ENCODE assay signal across 10 mouse cellular contexts in genomic region chr3:122421802-122422201, GRCm38 (mm10).
DNase-seq lines count a peak whose midpoint lies in the region; ATAC-seq lines count a peak whose summit lies in the region.
"Had no signal": no experiment of that assay in that cellular context is flagged by ENCODE, and none has a peak within 500 bp of the region (broad histone marks: within the 10 kb centered on the region; RNA-seq: fewer than 3 reads in every experiment).

No protein-coding gene starts in this region.

- H3K4me3 ChIP-seq in limb, embryonic 13.5 days = 0 out of 2 replicates have a peak overlapping the region, but pooled peaks have one; percentile 0
- H3K4me3 ChIP-seq in limb, embryonic 10.5 days = no peak overlapping the region
- no peak overlapping the region for H3K4me3 ChIP-seq in hindbrain, embryonic 14.5 days (replicated peaks; ENCODE audit: low read length)
- H3K4me3 ChIP-seq in midbrain, embryonic 16.5 days (ENCODE audit: low read depth, low read length) = no peak overlapping the region

- no peak for ATAC-seq in limb, embryonic 13.5 days (ENCODE audit: low FRiP score, low read depth)
- ATAC-seq in hindbrain, embryonic 14.5 days (ENCODE audit: low FRiP score) = no peak
- no peak for ATAC-seq in midbrain, embryonic 16.5 days
- no peak for ATAC-seq in erythroid progenitor cell, adult 5-6 weeks (replicated peaks; ENCODE audit: low FRiP score, poor library complexity, severe bottlenecking)

- H3K27me3 ChIP-seq in limb, embryonic 13.5 days = peaks cover 27% of the 10 kb centered on the region
- H3K27me3 ChIP-seq in limb, embryonic 10.5 days (ENCODE audit: low read depth, poor library complexity, severe bottlenecking) = peaks cover 51% of the 10 kb centered on the region
- peaks cover 17% of the 10 kb centered on the region for H3K27me3 ChIP-seq in hindbrain, embryonic 14.5 days (ENCODE audit: control insufficient read depth, insufficient read depth, low read length)
- no peaks in the 10 kb centered on the region; the same call in none of the 2 replicates for H3K27me3 ChIP-seq in midbrain, embryonic 16.5 days (ENCODE audit: control insufficient read depth, insufficient read depth, low read depth, low read length)

- no peak overlapping the region for H3K27ac ChIP-seq in limb, embryonic 13.5 days
- no peak overlapping the region for H3K27ac ChIP-seq in limb, embryonic 10.5 days
- H3K27ac ChIP-seq in hindbrain, embryonic 14.5 days = no peak overlapping the region
- no peak overlapping the region for H3K27ac ChIP-seq in midbrain, embryonic 16.5 days (ENCODE audit: low read length)

- H3K9me3 ChIP-seq in limb, embryonic 13.5 days = no peaks in the 10 kb centered on the region
- no peaks in the 10 kb centered on the region for H3K9me3 ChIP-seq in limb, embryonic 10.5 days (replicated peaks)
- H3K9me3 ChIP-seq in hindbrain, embryonic 14.5 days (ENCODE audit: control insufficient read depth, low read length) = no peaks in the 10 kb centered on the region
- no peaks in the 10 kb centered on the region for H3K9me3 ChIP-seq in midbrain, embryonic 16.5 days (replicated peaks; ENCODE audit: control insufficient read depth, low read length, poor library complexity, severe bottlenecking)

- H3K4me1 ChIP-seq in limb, embryonic 13.5 days = peaks cover 17% of the 10 kb centered on the region
- peaks cover 47% of the 10 kb centered on the region for H3K4me1 ChIP-seq in limb, embryonic 10.5 days
- H3K4me1 ChIP-seq in hindbrain, embryonic 14.5 days (replicated peaks; ENCODE audit: control insufficient read depth, insufficient read depth, low read length) = peaks cover 10% of the 10 kb centered on the region; the same call in 1 of the 2 replicates
- H3K4me1 ChIP-seq in midbrain, embryonic 16.5 days (ENCODE audit: control insufficient read depth, insufficient read depth, low read length) = peaks cover 13% of the 10 kb centered on the region

- DNase-seq in adrenal gland, postnatal 36 days = peak; percentile 25 to 27
- DNase-seq in adrenal gland, adult 18-20 months (ENCODE audit: low spot score in 2 of 2) = no peak
- no peak for DNase-seq in limb, embryonic 10.5 days (ENCODE audit: low spot score)
- no peak for DNase-seq in hindbrain, embryonic 14.5 days (ENCODE audit: low spot score)
- no peak for DNase-seq in right cerebral cortex, postnatal 25 days
- DNase-seq: cerebellum, postnatal 36 days; left cerebral cortex, postnatal 4 days had no signal

- no peak overlapping the region for H3K9ac ChIP-seq in limb, embryonic 13.5 days
- H3K9ac ChIP-seq in hindbrain, embryonic 14.5 days = no peak overlapping the region
- H3K9ac ChIP-seq in midbrain, embryonic 16.5 days (ENCODE audit: low read depth, low read length) = no peak overlapping the region

- peak overlapping the region; percentile 91; the same call in 1 of the 2 replicates for H3K4me2 ChIP-seq in limb, embryonic 13.5 days (replicated peaks)
- peak overlapping the region; percentile 96 for H3K4me2 ChIP-seq in hindbrain, embryonic 14.5 days (replicated peaks)
- peak overlapping the region; percentile 95 for H3K4me2 ChIP-seq in midbrain, embryonic 16.5 days (ENCODE audit: low read length)

- WGBS in limb, embryonic 13.5 days = 49% methylated on average over 7 of the region's 7 CpGs
- WGBS in limb, embryonic 10.5 days = 42% methylated on average over 7 of the region's 7 CpGs
- 51% methylated on average over 7 of the region's 7 CpGs for WGBS in hindbrain, embryonic 14.5 days
- 55% methylated on average over 7 of the region's 7 CpGs for WGBS in midbrain, embryonic 16.5 days

- H3K36me3 ChIP-seq in limb, embryonic 13.5 days = no peaks in the 10 kb centered on the region
- H3K36me3 ChIP-seq in limb, embryonic 10.5 days = no peaks in the 10 kb centered on the region
- H3K36me3 ChIP-seq in hindbrain, embryonic 14.5 days (replicated peaks; ENCODE audit: control insufficient read depth, insufficient read depth) = no peaks in the 10 kb centered on the region
- H3K36me3 ChIP-seq in midbrain, embryonic 16.5 days (ENCODE audit: control insufficient read depth, insufficient read depth, low read length) = no peaks in the 10 kb centered on the region

Comparison
In these comparisons a context has a peak if more than half of its experiments do, and no peak if none do; other contexts are left out.
1. DNase-seq: peak in adrenal gland, postnatal 36 days (2 of 2); none in adrenal gland, adult 18-20 months (0 of 2), limb, embryonic 10.5 days (single experiment), hindbrain, embryonic 14.5 days (single experiment) and right cerebral cortex, postnatal 25 days (single experiment).
2. Peak in every context shown above with its lines, with median percentiles within 50 percentile points of each other: H3K4me2 ChIP-seq.